Mouse (Mus musculus) brain, embryonic 14.5 days (tissue): ENCODE measurements around the gene Rufy2.
A peak's percentile ranks its signal among the peaks of the same experiment; 100 is the strongest.

Source experiments
- CTCF ChIP-seq: fragments of 200-500 bp; IDR thresholded peaks from 2 replicates; pipeline ENCODE4 v1.5.1; 2012; ENCODE audit warnings: inconsistent platforms, mild to moderate bottlenecking, moderate library complexity, borderline replicate concordance; ENCODE audit not compliant: insufficient read depth, insufficient read length; ENCODE audit errors: extremely low read depth
- POLR2A ChIP-seq: fragments of 200-500 bp; IDR thresholded peaks from 2 replicates; pipeline ENCODE4 v1.6.1; 2012; ENCODE audit warnings: mild to moderate bottlenecking, inconsistent platforms, borderline replicate concordance; ENCODE audit not compliant: poor library complexity, insufficient read depth, insufficient read length, severe bottlenecking; ENCODE audit errors: extremely low read depth

DNA sequence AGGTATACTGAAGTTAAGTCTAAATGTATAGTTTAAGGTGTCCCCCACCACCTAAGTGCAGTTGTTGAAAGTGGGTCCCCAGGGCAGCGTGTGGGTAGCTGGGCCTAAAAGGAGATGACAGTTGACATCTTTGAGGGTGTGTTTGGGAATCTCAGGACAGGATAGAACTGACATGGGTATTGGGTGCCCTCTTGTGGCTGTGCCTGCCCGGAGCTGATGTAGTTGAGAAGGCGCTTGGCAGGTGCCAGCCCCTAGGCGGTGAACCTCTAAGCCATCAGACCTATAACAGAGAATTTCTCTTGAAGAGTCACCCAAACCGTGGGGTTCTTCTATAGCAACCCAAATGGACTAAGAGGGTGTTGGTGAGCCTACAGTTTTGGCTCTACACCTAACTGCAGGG lies 86.0 kb downstream of the Rufy2 start:
- TF ChIP-seq CTCF (peak; percentile 94), POLR2A (no peak)
